In the genomic region with DNA sequence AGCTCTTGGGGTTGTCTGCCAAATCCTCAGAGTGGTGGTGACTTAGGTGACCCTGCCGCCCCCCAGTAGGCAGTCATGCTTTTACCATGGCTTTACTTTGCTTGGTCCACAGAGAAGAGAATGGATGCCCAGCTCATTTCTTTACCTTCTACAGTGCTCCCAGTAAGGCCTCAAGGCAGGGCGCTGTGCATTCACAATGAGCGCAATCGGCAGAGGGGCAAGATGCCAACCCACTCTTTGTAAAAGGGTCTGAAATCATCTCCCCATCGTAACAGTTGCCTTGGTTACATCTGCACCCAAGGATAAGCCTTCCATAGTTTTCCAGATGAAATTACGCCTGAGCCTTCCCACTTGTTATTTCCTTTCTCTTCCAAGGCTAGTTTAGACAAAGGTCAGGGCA, we compare ENCODE assay signal across 19 mouse cellular contexts. TPM values are rescaled to one million over a fixed set of nuclear protein-coding genes. Genes with fewer than 3 reads are reported as not detected.
DNase-seq lines count a peak whose midpoint lies in the region; ATAC-seq lines count a peak whose summit lies in the region.
"Had no signal": no experiment of that assay in that cellular context is flagged by ENCODE, and none has a peak within 500 bp of the region (broad histone marks: within the 10 kb centered on the region; RNA-seq: fewer than 3 reads in every experiment).

No protein-coding gene starts in this region.

- H3K27me3 ChIP-seq in hindbrain, embryonic 12.5 days, result no peaks in the 10 kb centered on the region
- H3K27me3 ChIP-seq in hindbrain, embryonic 10.5 days (ENCODE audit: insufficient read depth, poor library complexity, severe bottlenecking), result no peaks in the 10 kb centered on the region
- H3K27me3 ChIP-seq in neural tube, embryonic 14.5 days (ENCODE audit: control insufficient read depth, insufficient read depth, low read length), result no peaks in the 10 kb centered on the region
- H3K27me3 ChIP-seq in liver, embryonic 12.5 days (replicated peaks), result no peaks in the 10 kb centered on the region
- H3K27me3 ChIP-seq: intestine, embryonic 15.5 days; Patski had no signal

- 75% methylated on average over 6 of the region's 6 CpGs for WGBS in hindbrain, embryonic 12.5 days
- 85% methylated on average over 6 of the region's 6 CpGs for WGBS in hindbrain, embryonic 10.5 days
- 51% methylated on average over 6 of the region's 6 CpGs for whole genome bisulfite sequencing in neural tube, embryonic 14.5 days
- WGBS in liver, embryonic 12.5 days (ENCODE audit: insufficient replicate concordance), result 88% methylated on average over 6 of the region's 6 CpGs

- peak overlapping the region; percentile 35; the same call in 1 of the 2 replicates for H3K27ac ChIP-seq in hindbrain, embryonic 12.5 days
- no peak overlapping the region; the same call in 1 of the 2 replicates for H3K27ac ChIP-seq in hindbrain, embryonic 10.5 days
- no peak overlapping the region for H3K27ac ChIP-seq in neural tube, embryonic 14.5 days (ENCODE audit: low read depth, low read length)
- H3K27ac ChIP-seq in liver, embryonic 12.5 days, result no peak overlapping the region
- H3K27ac ChIP-seq: embryonic facial prominence, embryonic 10.5 days; intestine, embryonic 15.5 days had no signal

- H3K36me3 ChIP-seq in hindbrain, embryonic 12.5 days, result peaks cover 22% of the 10 kb centered on the region; the same call in 1 of the 2 replicates
- H3K36me3 ChIP-seq in hindbrain, embryonic 10.5 days, result peaks cover 55% of the 10 kb centered on the region
- H3K36me3 ChIP-seq in neural tube, embryonic 14.5 days (ENCODE audit: control insufficient read depth, insufficient read depth, low read length), result peaks cover 4% of the 10 kb centered on the region; the same call in 1 of the 2 replicates
- peaks cover 65% of the 10 kb centered on the region for H3K36me3 ChIP-seq in liver, embryonic 12.5 days

- H3K4me3 ChIP-seq in hindbrain, embryonic 12.5 days, result no peak overlapping the region
- H3K4me3 ChIP-seq in hindbrain, embryonic 10.5 days, result no peak overlapping the region
- H3K4me3 ChIP-seq in neural tube, embryonic 14.5 days (ENCODE audit: low read depth, low read length), result no peak overlapping the region
- no peak overlapping the region for H3K4me3 ChIP-seq in liver, embryonic 12.5 days
- H3K4me3 ChIP-seq: embryonic facial prominence, embryonic 10.5 days; intestine, embryonic 15.5 days had no signal

- no peak overlapping the region for H3K4me2 ChIP-seq in hindbrain, embryonic 12.5 days (replicated peaks)
- no peak overlapping the region for H3K4me2 ChIP-seq in neural tube, embryonic 14.5 days (ENCODE audit: low read depth, low read length)
- H3K4me2 ChIP-seq in liver, embryonic 12.5 days, result no peak overlapping the region
- H3K4me2 ChIP-seq: intestine, embryonic 15.5 days had no signal

- H3K4me1 ChIP-seq in hindbrain, embryonic 12.5 days, result peaks cover 34% of the 10 kb centered on the region
- H3K4me1 ChIP-seq in hindbrain, embryonic 10.5 days (replicated peaks), result peaks cover 23% of the 10 kb centered on the region
- H3K4me1 ChIP-seq in neural tube, embryonic 14.5 days (ENCODE audit: control insufficient read depth, insufficient read depth, low read length), result peaks cover 21% of the 10 kb centered on the region
- no peaks in the 10 kb centered on the region for H3K4me1 ChIP-seq in liver, embryonic 12.5 days
- H3K4me1 ChIP-seq: intestine, embryonic 15.5 days had no signal

- DNase-seq in hindbrain, embryonic 10.5 days (ENCODE audit: low spot score), result no peak
- DNase-seq in right cerebral cortex, postnatal 14 days, result peak; percentile 64
- DNase-seq in right cerebral cortex, adult 2 months (ENCODE audit: low spot score in 2 of 2), result no peak
- DNase-seq in layer of hippocampus, postnatal 10 days (ENCODE audit: low spot score in 2 of 2), result peak; percentile 59 to 74
- DNase-seq: adrenal gland, postnatal 36 days; B cell, adult 2 months; cerebellum, postnatal 25 days; heart, postnatal 10 days; kidney, postnatal 10 days; liver; lung, adult 2 months; thymus, adult 2 months had no signal

- ATAC-seq in hindbrain, embryonic 12.5 days (ENCODE audit: low FRiP score), result peak; percentile 39; the same call in 1 of the 2 replicates
- peak; percentile 50; the same call in 1 of the 2 replicates for ATAC-seq in neural tube, embryonic 14.5 days (ENCODE audit: low read depth)
- no peak for ATAC-seq in liver, embryonic 12.5 days
- no peak for ATAC-seq in granulocyte monocyte progenitor cell, adult 5-6 weeks (replicated peaks; ENCODE audit: poor library complexity, severe bottlenecking)
- ATAC-seq: intestine, embryonic 15.5 days; Patski had no signal

- 0 out of 2 replicates have a peak overlapping the region, but pooled peaks have one; percentile 23 for H3K9ac ChIP-seq in hindbrain, embryonic 12.5 days
- no peak overlapping the region for H3K9ac ChIP-seq in neural tube, embryonic 14.5 days (replicated peaks; ENCODE audit: low read depth, low read length)
- H3K9ac ChIP-seq in liver, embryonic 12.5 days, result no peak overlapping the region
- H3K9ac ChIP-seq: intestine, embryonic 15.5 days had no signal

- no peaks in the 10 kb centered on the region for H3K9me3 ChIP-seq in hindbrain, embryonic 12.5 days (replicated peaks)
- H3K9me3 ChIP-seq in hindbrain, embryonic 10.5 days, result no peaks in the 10 kb centered on the region
- no peaks in the 10 kb centered on the region for H3K9me3 ChIP-seq in neural tube, embryonic 14.5 days (ENCODE audit: control insufficient read depth, low read length)
- H3K9me3 ChIP-seq in liver, embryonic 12.5 days (replicated peaks), result no peaks in the 10 kb centered on the region
- H3K9me3 ChIP-seq: embryonic facial prominence, embryonic 10.5 days; intestine, embryonic 15.5 days had no signal

RNA-seq across cellular contexts. Expression of a gene that starts 58.9 kb away (rescaled TPM):
- 3.6 and 4.6 TPM in 2 replicates for polyA plus RNA-seq in hindbrain, embryonic 12.5 days (2016; fragmentation: Nextera tagmentation; extraction: Ambion mirVana)
- polyA plus RNA-seq in hindbrain, embryonic 10.5 days (2016; fragmentation: Nextera tagmentation; extraction: Ambion mirVana), result 2.3 and 2.4 TPM in 2 replicates
- total RNA-seq in layer of hippocampus, postnatal 10 days (2021), result 10 to 100 TPM; 62.3 to 65.5 TPM
- 9.7 and 11.5 TPM in 2 replicates for polyA plus RNA-seq in neural tube, embryonic 14.5 days (2014; fragmentation: Nextera tagmentation; extraction: Ambion mirVana)
- 0.16 and 0.30 TPM in 2 replicates for polyA plus RNA-seq in liver, embryonic 12.5 days (2016; fragmentation: Nextera tagmentation; extraction: Ambion mirVana)
- total RNA-seq in granulocyte monocyte progenitor cell, adult 5-6 weeks (2014; fragmentation: Nextera tagmentation), result not detected in 2 replicates
- 0.22 TPM in 1 of 2 replicates, not detected in the other for total RNA-seq in granulocyte monocyte progenitor cell, adult 5-6 weeks (2017)
- polyA plus RNA-seq: Patski had no signal

Comparison
In these comparisons a context has a peak if more than half of its experiments do, and no peak if none do; other contexts are left out.
1. DNase-seq: peak in right cerebral cortex, postnatal 14 days (single experiment) and layer of hippocampus, postnatal 10 days (2 of 2); none in hindbrain, embryonic 10.5 days (single experiment) and right cerebral cortex, adult 2 months (0 of 2).
2. ATAC-seq: peak in hindbrain, embryonic 12.5 days (single experiment) and neural tube, embryonic 14.5 days (single experiment); none in liver, embryonic 12.5 days (single experiment) and granulocyte monocyte progenitor cell, adult 5-6 weeks (single experiment).